Mouse (Mus musculus) myocyte (in vitro differentiated cells): Measurements from ENCODE around the gene Lipe.

Experiments used
- POLR2A ChIP-seq: IDR thresholded peaks from one replicate; pipeline ENCODE4 v1.6.1; 2011; ENCODE audit warnings: low read depth, mild to moderate bottlenecking, control low read depth, moderate library complexity; ENCODE audit not compliant: insufficient read length
- POLR2AphosphoS2 ChIP-seq: IDR thresholded peaks from one replicate; pipeline ENCODE4 v1.6.1; 2011; ENCODE audit warnings: low read depth, control low read depth; ENCODE audit not compliant: insufficient read length
- TCF12 ChIP-seq: IDR thresholded peaks from one replicate; pipeline ENCODE4 v1.6.1; 2011; ENCODE audit warnings: mild to moderate bottlenecking, control low read depth; ENCODE audit not compliant: poor library complexity, insufficient read depth, severe bottlenecking

DNA sequence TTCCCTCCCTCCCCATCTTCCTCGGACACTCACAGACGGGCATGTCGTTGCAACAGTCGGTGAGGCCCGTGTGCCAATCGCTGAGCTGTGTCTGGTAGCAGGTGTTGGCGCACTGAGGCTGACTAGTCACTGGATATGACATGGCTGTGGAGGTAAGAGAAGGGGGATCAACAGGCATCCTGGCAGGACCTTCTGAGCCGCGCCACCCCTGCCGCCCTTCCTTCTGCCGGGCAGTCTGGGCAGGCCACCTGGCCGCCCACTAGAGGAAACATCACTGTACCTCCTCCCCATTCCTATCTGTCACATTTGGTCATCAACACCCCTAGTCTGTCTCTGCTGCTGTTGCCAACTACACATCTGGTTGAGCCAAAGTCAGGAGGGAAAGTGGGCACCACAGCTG, 30.2 kb downstream of the Lipe start:
- TF ChIP-seq TCF12 (no peak), POLR2AphosphoS2 (no peak), POLR2A (no peak)
